8 mouse cellular contexts compared by ENCODE assay signal in the genomic region with DNA sequence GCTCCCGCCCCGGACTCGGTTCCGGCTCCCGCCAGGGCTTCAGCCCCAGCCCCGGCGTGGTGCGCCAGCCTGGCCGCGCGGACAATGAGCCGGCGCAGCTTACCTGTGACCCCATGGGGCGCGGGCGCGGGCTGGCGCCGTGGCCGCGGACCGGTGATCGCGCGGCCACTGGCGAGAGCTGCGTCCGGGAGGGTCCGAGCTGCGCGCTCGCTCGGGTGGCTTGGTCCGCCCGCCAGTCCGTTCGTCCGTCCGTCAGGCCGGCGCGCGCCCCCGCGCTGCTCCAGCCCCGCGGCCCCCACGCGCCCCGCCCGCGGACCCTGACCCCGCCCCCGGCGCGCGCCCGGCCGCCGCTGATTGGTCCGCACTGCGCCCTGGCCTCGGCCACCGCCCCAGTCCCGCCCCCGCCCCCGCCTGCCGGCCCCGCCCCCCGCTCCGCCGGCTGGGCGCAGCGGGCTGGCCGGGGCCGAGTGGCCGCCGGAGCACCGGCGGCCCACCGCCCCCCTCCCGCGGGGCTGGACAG. TPM values are rescaled to one million over a fixed set of nuclear protein-coding genes. Genes with fewer than 3 reads are reported as not detected.
DNase-seq lines count a peak whose midpoint lies in the region; ATAC-seq and TF ChIP-seq lines count a peak whose summit lies in the region.

A gene (minus strand): TSS at position 274 of the 520 bp plus-strand sequence.

- H3K36me3 ChIP-seq in hindbrain, embryonic 16.5 days (ENCODE audit: control insufficient read depth, insufficient read depth, low read length), result no peaks in the 10 kb centered on the region
- H3K36me3 ChIP-seq in megakaryocyte, embryonic 14.5 days (replicated peaks; ENCODE audit: low read length), result no peaks in the 10 kb centered on the region

- WGBS in hindbrain, embryonic 16.5 days, result under 1% methylated on average over 47 of the region's 83 CpGs

- H3K9ac ChIP-seq in hindbrain, embryonic 16.5 days (ENCODE audit: low read depth, low read length), result peak within 1 kb of the TSS; percentile 94

- POLR2A ChIA-PET in Patski (lab: Charles Lee), result interaction anchor here (1.2 to 1.7 kb wide), 2 partner anchors 36 to 64 kb away, joined by 3 read pairs; no protein-coding TSS in a partner anchor

- H3K9me3 ChIP-seq in hindbrain, embryonic 16.5 days (ENCODE audit: control insufficient read depth, low read length), result no peaks in the 10 kb centered on the region
- no peaks in the 10 kb centered on the region for H3K9me3 ChIP-seq in megakaryocyte, embryonic 14.5 days

- peaks cover 21% of the 10 kb centered on the region for H3K4me1 ChIP-seq in hindbrain, embryonic 16.5 days (ENCODE audit: control insufficient read depth, insufficient read depth, low read depth, low read length)
- peaks cover 63% of the 10 kb centered on the region for H3K4me1 ChIP-seq in megakaryocyte, embryonic 14.5 days

- in situ Hi-C loops in Patski (cut with MboI; ENCODE audit: low pct_unique_long_range_greater_than_20kb), result loop anchor here (5.0 kb wide), 1 partner anchor 42 kb away; no protein-coding TSS in a partner anchor

- CTCF ChIA-PET in Patski (lab: Charles Lee), result interaction anchor here (1.1 kb wide), 1 partner anchor 41 kb away, joined by 3 read pairs; no protein-coding TSS in a partner anchor

- peak within 1 kb of the TSS; percentile 65 for H3K27ac ChIP-seq in hindbrain, embryonic 16.5 days (ENCODE audit: low read depth, low read length)

- TF ChIP-seq CTCF in Patski (IDR thresholded peaks at IDR 0.05), result no peak

- H3K4me3 ChIP-seq in hindbrain, embryonic 16.5 days (ENCODE audit: low read length), result peak within 1 kb of the TSS; percentile 98
- peak within 1 kb of the TSS; percentile 94 for H3K4me3 ChIP-seq in megakaryocyte, embryonic 14.5 days (replicated peaks)

- H3K4me2 ChIP-seq in hindbrain, embryonic 16.5 days (ENCODE audit: low read length), result peak within 1 kb of the TSS; percentile 96

- intact Hi-C loops in left cerebral cortex, postnatal 14 days (cut with DNase I), result loop anchor here (5.0 kb wide), 1 partner anchor 47 kb away; no protein-coding TSS in a partner anchor

- H3K27me3 ChIP-seq in Patski, result no peaks in the 10 kb centered on the region
- H3K27me3 ChIP-seq in hindbrain, embryonic 16.5 days (replicated peaks; ENCODE audit: control insufficient read depth, insufficient read depth, low read length), result no peaks in the 10 kb centered on the region
- H3K27me3 ChIP-seq in megakaryocyte, embryonic 14.5 days (replicated peaks), result peaks cover 92% of the 10 kb centered on the region

- peak; percentile 82 for ATAC-seq in Patski
- ATAC-seq in hindbrain, embryonic 16.5 days, result peak; percentile 87

- no peak for DNase-seq in Patski (ENCODE audit: low read depth, low spot score)
- DNase-seq in cerebellum, postnatal 14 days, result peak; percentile 94 to 96
- DNase-seq in frontal cortex, postnatal 36 days (ENCODE audit: low spot score in 2 of 2), result peak; percentile 54
- DNase-seq in left cerebral cortex, postnatal 14 days (ENCODE audit: low spot score in 2 of 2), result peak; percentile 52 to 78
- DNase-seq in right cerebral cortex, postnatal 10 days (ENCODE audit: low spot score in 2 of 2), result peak; percentile 83 to 88
- peak; percentile 87 for DNase-seq in urinary bladder, postnatal 14 days (ENCODE audit: low spot score)

RNA-seq across cellular contexts. Expression of the gene that starts here (rescaled TPM):
- polyA plus RNA-seq in Patski (2021), result 9.4 TPM
- 19.1 and 22.7 TPM in 2 replicates for polyA plus RNA-seq in hindbrain, embryonic 16.5 days (2015; fragmentation: Nextera tagmentation; extraction: Ambion mirVana)
- total RNA-seq in left cerebral cortex, postnatal 14 days (2021), result 10 to 100 TPM; 14.3 to 16.9 TPM
- 0.16 TPM in 1 of 2 replicates, not detected in the other for polyA plus RNA-seq in megakaryocyte, embryonic 14.5 days (2012; ENCODE audit: insufficient read depth, low replicate concordance)
